Mouse (Mus musculus) natural killer cell, adult 2 months (primary cell): ENCODE data around the gene Pold1.

Source experiments
- DNase-seq, 2 experiments: peaks; one replicate each; pipeline ENCODE4 v3.0.0; 2022; ENCODE audit warnings: low spot score in 2 of 2

Gene Pold1

DNA sequence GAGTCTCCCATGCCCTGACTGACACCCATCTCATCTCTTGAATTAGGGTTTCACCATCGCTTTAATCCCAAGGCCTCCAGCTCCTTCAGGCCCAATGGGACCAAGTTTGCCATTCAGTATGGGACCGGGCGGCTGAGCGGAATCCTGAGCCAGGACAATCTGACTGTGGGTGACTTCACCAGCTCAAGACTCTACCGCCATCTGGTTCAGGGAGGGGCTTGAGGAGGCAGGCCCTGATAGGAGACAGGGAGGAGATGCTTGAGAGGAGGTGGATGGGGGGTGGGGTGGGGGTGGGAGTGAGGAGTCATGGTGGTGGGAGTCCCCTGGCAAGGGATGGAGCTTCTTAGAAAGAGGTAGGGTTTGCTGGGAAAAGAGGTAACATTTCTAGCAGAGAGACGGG is 33.0 kb upstream of the Pold1 start:
- no peak for DNase-seq

DNA sequence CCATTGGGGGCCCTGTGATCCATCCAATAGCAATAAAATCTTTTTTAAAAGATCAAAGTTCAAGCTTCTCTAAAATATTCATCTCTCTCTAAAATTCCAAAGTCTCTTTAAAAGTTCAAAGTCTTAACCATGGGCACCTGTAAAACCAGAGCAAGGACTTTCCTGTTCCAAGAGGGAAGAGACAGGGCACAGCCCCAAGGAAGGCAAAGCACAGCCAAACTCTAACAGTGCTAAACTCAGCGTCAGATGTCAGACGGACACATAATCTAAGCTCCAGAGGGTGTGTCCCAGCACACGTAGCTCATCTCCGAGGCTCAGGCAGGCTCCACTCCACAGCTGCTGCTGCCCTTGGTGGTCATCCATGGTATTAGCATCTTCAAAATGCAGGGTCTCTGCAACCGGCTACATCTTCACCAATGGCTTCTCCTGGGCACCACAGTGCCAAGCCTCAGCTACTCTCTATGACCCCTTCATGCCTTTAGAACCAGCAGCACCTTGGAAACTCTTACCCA is 27.7 kb upstream of the Pold1 start:
- no peak for DNase-seq

DNA sequence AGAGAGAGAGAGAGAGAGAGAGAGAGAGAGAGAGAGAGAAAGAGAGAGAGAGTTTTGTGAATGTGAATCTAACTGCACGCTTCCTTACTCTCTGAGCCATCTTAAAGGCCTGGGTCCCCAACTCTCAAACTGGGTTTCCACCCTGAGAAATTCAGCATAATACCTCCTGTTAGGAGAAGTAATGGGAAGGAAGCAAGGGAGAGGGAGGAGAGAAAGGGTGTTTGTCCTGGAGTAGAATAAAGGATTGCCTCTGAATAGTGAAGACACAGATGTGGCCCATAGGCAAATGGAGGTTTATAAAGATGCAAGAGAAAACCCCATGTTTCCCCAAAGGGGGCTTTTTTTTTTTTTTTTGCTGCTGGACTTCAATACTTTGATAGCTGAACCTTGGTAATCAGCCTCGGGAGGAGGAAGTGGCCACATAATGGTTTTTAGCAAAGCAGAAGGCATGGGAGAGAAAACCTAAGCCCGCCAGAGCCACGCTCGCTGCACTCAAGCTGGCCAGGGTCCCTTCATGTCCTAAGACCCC is 24.4 kb upstream of the Pold1 start:
- no peak for DNase-seq

DNA sequence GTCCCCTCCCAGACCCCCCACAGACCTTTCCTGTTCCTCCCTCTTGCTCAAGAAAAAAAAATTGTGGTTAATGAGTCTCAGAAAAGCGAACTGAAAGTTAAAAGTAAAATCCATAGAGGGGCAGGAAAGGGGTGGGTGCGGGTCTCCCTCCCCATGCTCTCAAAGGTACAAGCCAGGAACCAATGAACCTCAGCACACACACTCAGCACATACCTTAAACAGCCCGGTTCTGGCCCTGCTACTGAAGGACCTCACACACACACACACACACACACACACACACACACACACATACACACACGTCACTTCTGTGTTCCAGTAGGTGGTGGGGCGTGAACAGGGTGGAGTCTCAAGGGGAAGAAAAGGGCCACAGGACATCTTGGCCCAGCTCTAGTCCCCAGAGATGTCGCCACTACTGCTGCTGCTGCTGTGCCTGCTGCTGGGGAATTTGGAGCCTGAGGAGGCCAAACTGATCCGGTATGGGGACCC is 23.6 kb upstream of the Pold1 start, which contains the start of gene Napsa:
Gene Napsa, plus strand, starts transcription at position 168 of the 489 bp plus-strand sequence.
- peak; percentile 74 to 85 for DNase-seq

DNA sequence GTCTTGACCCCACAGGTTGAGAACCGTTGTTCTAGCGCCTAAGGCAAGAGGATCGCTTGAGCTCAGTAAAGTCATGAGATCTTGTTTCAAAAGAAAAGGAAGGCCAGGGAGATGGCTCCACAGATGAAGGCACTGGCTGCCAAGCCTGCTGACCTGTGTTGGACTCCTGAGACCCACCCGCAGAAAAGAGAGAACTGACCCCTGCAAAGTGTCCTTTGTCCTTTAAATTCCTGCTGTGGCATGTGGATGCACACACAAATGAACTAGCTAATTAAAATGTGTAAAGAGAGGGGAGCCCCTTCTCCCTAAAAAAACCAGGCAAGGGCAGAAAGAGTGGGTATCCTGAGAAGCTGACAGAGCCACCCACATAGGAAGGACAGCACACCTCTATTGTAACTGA is 23.2 kb upstream of the Pold1 start:
- no peak for DNase-seq

- DNase-seq: no peak
Measured at GRCm38 (mm10) chr7:44570989-44571388, 22.3 kb upstream of the Pold1 start.

DNA sequence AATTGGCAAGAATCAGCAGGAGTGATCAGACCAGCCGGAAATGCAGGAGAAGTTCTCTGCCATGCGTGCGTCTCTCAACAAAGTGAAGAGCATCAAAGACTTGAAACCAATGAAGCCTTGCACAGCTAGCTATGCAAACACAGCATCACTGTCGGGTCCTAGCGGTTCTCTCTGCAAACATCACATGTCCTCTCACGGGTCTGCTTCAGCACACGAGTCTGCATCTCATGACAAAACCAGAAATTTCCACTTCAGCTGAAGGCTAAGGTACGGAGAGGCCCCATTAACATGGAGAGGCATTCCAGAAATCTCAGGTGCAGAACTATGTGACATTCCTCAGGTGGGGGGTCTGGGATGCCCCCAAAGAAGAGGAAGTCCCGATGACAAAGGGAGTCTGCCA is 20.2 kb upstream of the Pold1 start:
- peak in 1 of 2 experiments; percentile 62 for DNase-seq

- no peak for DNase-seq
Measured at GRCm38 (mm10) chr7:44565414-44565813, 16.8 kb upstream of the Pold1 start.

DNA sequence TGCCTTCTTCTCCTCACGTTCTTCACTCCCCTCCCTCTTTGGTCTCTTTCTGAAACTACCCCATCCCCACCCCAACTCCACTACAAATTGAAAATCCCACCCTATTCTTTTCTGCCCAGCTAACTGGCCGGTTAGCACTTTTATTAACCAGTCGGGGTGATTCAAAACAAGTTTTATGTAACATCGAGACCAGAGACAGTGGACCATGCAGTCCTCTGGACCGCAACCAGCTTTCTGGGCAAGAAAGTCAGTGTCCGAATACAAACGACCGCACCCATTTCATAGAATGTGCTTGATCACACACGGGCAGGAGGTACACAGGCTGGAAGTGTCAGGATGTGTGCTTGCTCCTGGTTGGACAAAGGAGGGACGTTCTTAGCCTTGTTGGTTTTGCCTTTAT is 15.8 kb upstream of the Pold1 start:
- no peak for DNase-seq

DNA sequence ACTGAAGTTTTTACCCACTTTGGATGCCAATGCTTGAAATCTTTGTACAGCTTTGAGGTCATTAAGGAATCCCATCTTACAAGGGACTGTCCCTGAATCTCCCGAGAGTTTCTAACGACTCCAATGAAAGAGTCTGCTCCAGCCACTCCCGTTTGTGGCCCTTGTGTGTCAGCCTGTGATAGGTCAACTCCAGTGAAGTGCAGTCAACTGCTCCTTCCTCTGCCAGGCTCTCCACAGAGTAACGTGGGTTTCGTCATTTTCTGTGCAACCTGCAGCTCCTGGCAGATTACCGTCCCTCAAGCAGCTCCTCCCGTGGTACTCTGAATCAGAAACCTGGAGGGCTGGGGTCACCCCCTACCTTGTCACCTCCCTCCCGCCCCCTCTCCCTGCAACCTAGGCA is 14.6 kb upstream of the Pold1 start:
- DNase-seq: no peak

GRCm38 (mm10) chr7:44560435-44561400 is 12.1 kb upstream of the Pold1 start:
- DNase-seq: peak; percentile 65 to 82

GRCm38 (mm10) chr7:44557629-44558028 is 9.0 kb upstream of the Pold1 start:
- DNase-seq: no peak

GRCm38 (mm10) chr7:44553826-44554225 is 5.2 kb upstream of the Pold1 start, which contains the start of gene Nr1h2:
Gene Nr1h2 (minus strand): TSS chr7:44553951.
- DNase-seq: peak; percentile 97 to 98

DNA sequence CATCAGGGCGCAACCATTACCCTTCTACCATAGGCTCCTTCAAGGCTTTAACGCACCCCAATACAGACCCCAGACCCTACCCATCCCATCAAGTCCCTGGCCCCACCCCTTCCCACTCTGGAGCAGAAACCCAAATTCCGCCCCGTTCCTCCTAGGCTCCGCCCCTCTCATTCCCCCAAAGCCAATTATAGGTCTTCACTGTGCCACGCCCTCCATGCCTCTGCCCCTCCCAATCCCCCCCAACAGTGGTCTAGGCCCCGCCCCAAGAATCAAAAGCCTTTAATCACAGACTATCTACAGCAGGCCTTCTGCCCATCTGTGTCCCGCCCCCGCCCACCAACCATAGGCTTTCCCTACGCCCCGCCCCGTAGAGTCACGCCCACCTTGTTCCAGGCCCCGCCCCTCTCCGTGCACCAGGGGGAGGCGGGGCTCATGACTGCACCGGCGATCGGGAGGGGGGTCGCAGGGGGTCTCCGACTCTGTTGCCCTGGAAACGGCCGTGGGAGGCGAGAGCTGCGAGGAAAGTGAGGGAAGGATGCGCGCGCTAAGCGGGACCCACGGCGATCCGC is 4.6 kb upstream of the Pold1 start:
- DNase-seq: peak; percentile 81 to 87

DNA sequence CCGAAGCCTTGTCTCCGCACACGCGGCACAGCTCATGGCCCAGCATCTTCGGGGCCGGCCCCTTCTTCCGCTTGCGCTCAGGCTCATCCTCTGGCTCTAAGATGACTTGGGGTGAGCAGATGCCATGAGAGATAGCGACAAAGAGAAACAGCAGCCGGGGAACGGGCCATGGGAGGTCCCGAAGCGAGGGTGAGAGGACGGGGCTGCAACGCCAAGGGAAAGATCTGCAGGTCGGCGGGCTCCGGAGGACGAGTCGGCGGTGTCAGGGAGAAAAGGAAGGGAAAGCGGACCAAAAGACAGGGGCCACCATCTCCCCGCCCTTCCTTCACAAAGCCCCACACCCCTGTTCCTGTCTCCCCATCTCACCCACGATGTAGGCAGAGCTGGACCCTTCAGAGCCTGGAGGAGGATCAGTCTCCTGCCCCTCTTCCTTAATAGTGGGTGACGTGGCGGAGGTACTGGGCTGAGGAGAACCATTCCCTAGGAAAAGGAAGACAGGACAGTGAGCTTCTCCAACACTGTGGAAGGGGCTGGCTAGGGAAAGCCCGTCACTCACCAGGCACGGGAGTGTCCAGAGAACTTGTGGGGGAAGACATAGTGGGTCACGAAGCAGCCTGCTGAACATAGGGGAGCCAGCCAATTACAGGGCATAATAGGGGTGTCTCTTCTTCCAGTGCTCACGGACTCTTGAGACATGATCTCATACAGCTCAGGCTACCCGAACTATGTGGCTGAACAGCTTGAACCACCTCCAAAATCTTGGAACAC is 3.7 kb upstream of the Pold1 start:
- DNase-seq: no peak

- DNase-seq: no peak
Measured at GRCm38 (mm10) chr7:44551731-44552130, 3.1 kb upstream of the Pold1 start.

GRCm38 (mm10) chr7:44551301-44551700 is 2.7 kb upstream of the Pold1 start:
- DNase-seq: no peak

GRCm38 (mm10) chr7:44550409-44550678 is 1.7 kb upstream of the Pold1 start:
- no peak for DNase-seq

DNA sequence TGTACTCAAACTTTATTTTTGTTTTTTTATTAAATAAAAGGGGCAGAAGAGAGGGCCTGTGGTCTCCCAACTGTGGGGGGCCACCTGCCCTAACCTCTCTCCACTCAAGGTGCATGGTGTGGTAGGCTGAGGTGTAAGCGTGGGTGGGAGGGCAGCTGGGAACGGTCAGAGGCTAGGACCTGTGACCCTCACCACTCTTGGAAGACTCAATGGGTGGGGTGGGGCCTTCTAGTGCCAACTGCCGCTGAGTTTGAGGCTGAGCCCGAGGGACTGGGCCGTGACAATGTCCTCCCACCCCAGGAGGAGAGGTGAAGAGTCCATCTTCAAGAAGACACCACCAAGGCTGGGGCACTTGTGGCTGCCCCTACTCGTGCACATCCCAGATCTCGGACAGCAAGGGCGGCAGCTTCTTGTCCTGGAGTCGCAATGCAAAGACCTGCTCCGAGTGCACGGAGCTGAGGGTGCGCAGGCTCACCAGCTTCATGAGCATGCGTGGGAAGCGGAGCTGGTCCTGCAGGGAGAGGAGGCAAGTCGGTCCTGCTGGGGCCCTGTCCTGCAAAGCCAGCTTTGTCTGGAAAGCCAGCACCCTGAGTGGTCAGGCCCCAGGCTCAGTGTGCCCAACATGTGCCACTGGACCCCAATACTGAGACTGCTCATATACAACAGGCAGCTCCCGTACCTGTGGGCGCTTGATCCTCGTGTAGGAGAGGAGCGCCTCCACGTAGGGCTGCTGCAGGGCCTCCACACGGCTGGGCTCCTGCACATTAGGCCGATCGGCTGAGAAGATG is 1.2 kb upstream of the Pold1 start:
- DNase-seq: peak in 1 of 2 experiments; percentile 1

DNA sequence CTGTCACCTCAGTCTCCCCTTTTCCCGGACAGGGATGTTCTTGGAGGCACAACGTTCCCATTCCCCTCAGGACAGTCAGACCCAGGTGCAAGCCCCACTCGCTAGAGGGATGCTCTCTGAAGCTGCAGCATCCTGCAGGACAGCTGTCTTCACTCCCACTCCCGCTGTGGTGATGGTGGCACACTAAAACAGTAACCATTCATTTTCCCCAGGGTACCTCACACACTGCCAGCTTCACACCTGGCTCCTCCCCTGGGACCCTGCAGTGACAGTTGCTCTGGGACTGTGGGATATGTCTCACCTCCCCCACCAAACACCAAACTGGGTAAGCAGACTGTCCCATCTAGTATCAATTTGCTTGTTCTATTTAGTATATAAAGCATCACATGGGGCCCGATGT is 924 bp downstream of the Pold1 start:
- no peak for DNase-seq

- no peak for DNase-seq
Measured at GRCm38 (mm10) chr7:44547041-44547440, 1.6 kb downstream of the Pold1 start.
